Mouse (Mus musculus): ENCODE measurements around the gene Rbfox1.

DNA sequence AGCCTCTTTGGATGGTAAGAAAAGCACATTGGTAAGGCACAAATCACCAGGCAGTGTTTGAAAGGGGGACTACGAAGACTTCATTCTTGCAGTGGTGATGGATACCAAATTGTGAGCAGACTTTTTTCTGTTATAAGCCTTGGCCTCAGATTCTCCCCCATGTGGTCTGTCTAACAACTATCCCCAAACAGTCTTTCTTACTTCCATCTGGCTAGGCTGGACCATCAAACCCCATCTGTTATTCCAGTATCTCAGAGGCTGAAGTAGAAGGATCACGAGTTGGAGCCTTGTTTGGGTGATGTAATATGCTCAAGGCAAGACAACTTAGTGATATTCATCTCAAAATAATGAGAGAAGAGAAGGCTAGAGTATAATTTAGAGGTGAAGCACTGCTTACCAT is 922.7 kb downstream of the Rbfox1 start:
- TF ChIP-seq CTCF (IDR thresholded peaks at IDR 0.05; ENCODE audit: insufficient read depth, low read length) (no peak), POLR2A (IDR thresholded peaks at IDR 0.05; ENCODE audit: borderline replicate concordance, extremely low read depth, low read depth, low read length) (no peak)

Data from lung, adult 2 months (tissue).